Mouse (Mus musculus) heart, embryonic 11.5 days (tissue): ENCODE results near the gene Cnnm4. TPM values are rescaled to one million over a fixed set of nuclear protein-coding genes. Genes with fewer than 3 reads are reported as not detected.
A peak's percentile ranks its signal among the peaks of the same experiment; 100 is the strongest.

ENCODE experiments used
- ATAC-seq: fragments of 200-750 bp; cut with Nextera tagmentation; replicated peaks from 2 replicates; pipeline ENCODE4 v1.8.0; 2017; ENCODE audit warnings: moderate library complexity; ENCODE audit not compliant: insufficient number of reproducible peaks, low FRiP score, low TSS enrichment
- H3K27ac ChIP-seq: fragments of 300-500 bp; sonication (generic); 2 replicates; pipeline ENCODE4 v1.5.1; 2014; ENCODE audit warnings: mild to moderate bottlenecking, low read depth, low read length
- H3K27me3 ChIP-seq: fragments of 300-500 bp; sonication (generic); 2 replicates; pipeline ENCODE4 v1.6.1; 2014; ENCODE audit warnings: mild to moderate bottlenecking, low read length, mixed read lengths; ENCODE audit not compliant: control insufficient read depth, insufficient read depth
- H3K36me3 ChIP-seq: fragments of 300-500 bp; sonication (generic); 2 replicates; pipeline ENCODE4 v1.6.1; 2014; ENCODE audit warnings: mild to moderate bottlenecking, low read length, moderate library complexity, mixed read lengths; ENCODE audit not compliant: control insufficient read depth, insufficient read depth
- H3K4me1 ChIP-seq: fragments of 300-500 bp; sonication (generic); 2 replicates; pipeline ENCODE4 v1.6.1; 2014; ENCODE audit warnings: low read length; ENCODE audit not compliant: control insufficient read depth, insufficient read depth
- H3K4me2 ChIP-seq: fragments of 300-500 bp; sonication (generic); 2 replicates; pipeline ENCODE4 v1.6.1; 2014; ENCODE audit warnings: mild to moderate bottlenecking, moderate library complexity
- H3K4me3 ChIP-seq: fragments of 300-500 bp; sonication (generic); 2 replicates; pipeline ENCODE4 v1.5.1; 2014; ENCODE audit warnings: low read depth, low read length
- H3K9ac ChIP-seq: fragments of 300-500 bp; sonication (generic); 2 replicates; pipeline ENCODE4 v1.6.1; 2014; ENCODE audit warnings: mild to moderate bottlenecking, low read depth, low read length, moderate library complexity
- H3K9me3 ChIP-seq: fragments of 300-500 bp; sonication (generic); replicated peaks from 2 replicates; pipeline ENCODE4 v1.6.1; 2016; ENCODE audit warnings: low read length; ENCODE audit not compliant: control insufficient read depth
- WGBS: fragments of 180-500 bp; shearing (Covaris S2); extraction: QIAGEN DNeasy Blood & Tissue Kit; methylation state at CpG from one replicate; pipeline ENCODE4 v1.1.7; 2014; ENCODE audit not compliant: insufficient replicate concordance; 5-methylcytosine and 5-hydroxymethylcytosine counted together
- polyA plus RNA-seq: library from polyadenylated mRNA; unstranded; fragments of >200 nt; fragmentation: Nextera tagmentation; extraction: Ambion mirVana; gene quantifications from 2 replicates; pipeline ENCODE4 v1.2.1, GENCODE M21; 2014

Cnnm4 gene
- polyA plus RNA-seq, 1 experiment from 2014 or later, result 6.9 TPM

GRCm38 (mm10) chr1:36444471-36445464 is 26.7 kb upstream of the Cnnm4 start, which contains the start of gene Lman2l:
Lman2l (minus strand) TSS chr1:36445271.
- peak; percentile 99 for ATAC-seq
- Histone ChIP-seq H3K4me1 (0 out of 2 replicates have a peak, but pooled peaks cover 4% of the 10 kb centered on the region), H3K4me3 (peak within 1 kb of the TSS; percentile 73), H3K27me3 (no peaks in the 10 kb centered on the region), H3K36me3 (peaks cover 6% of the 10 kb centered on the region; the same call in 1 of the 2 replicates), H3K27ac (peak within 1 kb of the TSS; percentile 62), H3K4me2 (peak within 1 kb of the TSS; percentile 82), H3K9ac (peak within 1 kb of the TSS; percentile 77), H3K9me3 (no peaks in the 10 kb centered on the region)
- under 1% methylated on average over 56 of the region's 57 CpGs for WGBS

DNA sequence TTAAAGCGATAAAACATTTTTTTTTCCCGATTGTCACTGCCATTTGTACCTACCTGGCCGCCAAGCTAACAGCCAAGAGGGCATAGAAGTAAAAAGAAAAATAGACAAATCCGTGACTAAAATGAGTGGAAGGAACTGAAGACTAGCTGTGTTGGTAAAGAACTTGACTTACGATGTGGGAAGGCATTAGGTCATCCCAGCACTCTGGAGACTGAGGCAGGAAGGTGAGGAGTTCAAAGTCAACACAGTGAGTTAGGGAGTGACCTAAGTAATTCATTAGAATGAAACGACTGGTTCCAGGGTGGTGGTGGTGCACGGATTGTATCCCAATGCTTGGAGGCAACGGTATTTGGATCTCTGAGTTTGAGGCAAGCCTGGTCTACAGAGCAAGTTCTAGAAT is 25.9 kb upstream of the Cnnm4 start:
- H3K4me2 ChIP-seq, result no peak overlapping the region

GRCm38 (mm10) chr1:36446106-36446824 is 25.2 kb upstream of the Cnnm4 start:
- Histone ChIP-seq H3K36me3 (peaks cover 6% of the 10 kb centered on the region; the same call in 1 of the 2 replicates), H3K27me3 (no peaks in the 10 kb centered on the region), H3K4me2 (no peak overlapping the region), H3K4me1 (0 out of 2 replicates have a peak, but pooled peaks cover 4% of the 10 kb centered on the region), H3K27ac (no peak overlapping the region), H3K9ac (no peak overlapping the region), H3K9me3 (no peaks in the 10 kb centered on the region), H3K4me3 (no peak overlapping the region)
- 61% methylated on average over 5 of the region's 5 CpGs for WGBS
- ATAC-seq, result no peak

More for the DNA sequence above, 25.9 kb upstream of the Cnnm4 start:
- Histone ChIP-seq H3K9ac (no peak overlapping the region), H3K9me3 (no peaks in the 10 kb centered on the region), H3K27me3 (no peaks in the 10 kb centered on the region), H3K27ac (0 out of 2 replicates have a peak overlapping the region, but pooled peaks have one; percentile 23), H3K4me1 (0 out of 2 replicates have a peak, but pooled peaks cover 4% of the 10 kb centered on the region), H3K4me3 (no peak overlapping the region), H3K36me3 (peaks cover 6% of the 10 kb centered on the region; the same call in 1 of the 2 replicates)
- 43% methylated on average over 8 of the region's 8 CpGs for WGBS
- no peak for ATAC-seq

GRCm38 (mm10) chr1:36446841-36447240 is 24.6 kb upstream of the Cnnm4 start:
- Histone ChIP-seq H3K27ac (no peak overlapping the region), H3K9me3 (no peaks in the 10 kb centered on the region), H3K4me2 (no peak overlapping the region), H3K27me3 (no peaks in the 10 kb centered on the region), H3K36me3 (peaks cover 1% of the 10 kb centered on the region; the same call in 1 of the 2 replicates), H3K4me1 (0 out of 2 replicates have a peak, but pooled peaks cover 4% of the 10 kb centered on the region), H3K9ac (no peak overlapping the region), H3K4me3 (no peak overlapping the region)
- no peak for ATAC-seq
- 83% methylated on average over 5 of the region's 5 CpGs for whole genome bisulfite sequencing

DNA sequence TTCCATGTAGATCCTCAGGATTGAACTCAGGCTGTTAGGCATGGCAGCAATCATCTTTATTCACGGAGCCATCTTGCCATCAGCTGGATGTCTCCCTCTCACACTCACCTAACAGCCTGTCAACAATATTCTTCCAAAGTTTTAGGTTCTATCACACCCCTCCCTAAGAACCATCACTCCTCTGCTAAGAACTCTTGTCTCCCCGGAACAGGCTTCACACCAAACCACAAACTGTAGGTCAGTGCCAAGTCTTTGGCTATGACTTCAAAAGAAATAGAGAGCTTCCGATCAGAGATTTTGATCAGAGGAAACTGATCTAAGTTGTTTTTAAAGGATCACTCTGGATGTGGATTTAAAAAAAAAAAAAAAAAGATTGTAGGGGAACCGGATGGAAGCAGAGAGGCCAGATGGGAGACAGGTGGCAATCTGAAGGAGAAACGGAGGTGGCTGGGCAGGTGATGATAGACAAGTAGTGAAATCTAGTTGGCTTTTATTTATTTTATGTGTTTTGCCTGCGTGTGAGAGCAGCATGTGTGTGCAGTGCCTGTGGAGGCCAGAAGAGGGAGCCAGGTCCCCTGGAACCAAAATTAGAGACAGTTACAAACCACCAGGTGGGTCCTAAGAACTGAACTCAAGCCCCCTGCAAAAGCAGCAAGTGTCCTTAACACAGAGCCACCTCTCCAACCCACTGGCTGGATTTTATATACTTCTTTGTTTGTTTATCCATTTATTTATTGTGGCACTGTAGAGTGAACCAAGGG is 17.2 kb upstream of the Cnnm4 start:
- no peak for ATAC-seq

GRCm38 (mm10) chr1:36457388-36458014 is 13.9 kb upstream of the Cnnm4 start:
- ATAC-seq, result no peak

More for the DNA sequence above, 17.2 kb upstream of the Cnnm4 start:
- H3K27ac ChIP-seq, result no peak overlapping the region
- H3K4me3 ChIP-seq, result no peak overlapping the region
- H3K4me2 ChIP-seq, result no peak overlapping the region
- H3K36me3 ChIP-seq, result no peaks in the 10 kb centered on the region
- H3K4me1 ChIP-seq, result no peaks in the 10 kb centered on the region
- no peaks in the 10 kb centered on the region for H3K27me3 ChIP-seq
- H3K9me3 ChIP-seq, result no peaks in the 10 kb centered on the region
- WGBS, result 77% methylated on average over 6 of the region's 6 CpGs
- no peak overlapping the region for H3K9ac ChIP-seq

DNA sequence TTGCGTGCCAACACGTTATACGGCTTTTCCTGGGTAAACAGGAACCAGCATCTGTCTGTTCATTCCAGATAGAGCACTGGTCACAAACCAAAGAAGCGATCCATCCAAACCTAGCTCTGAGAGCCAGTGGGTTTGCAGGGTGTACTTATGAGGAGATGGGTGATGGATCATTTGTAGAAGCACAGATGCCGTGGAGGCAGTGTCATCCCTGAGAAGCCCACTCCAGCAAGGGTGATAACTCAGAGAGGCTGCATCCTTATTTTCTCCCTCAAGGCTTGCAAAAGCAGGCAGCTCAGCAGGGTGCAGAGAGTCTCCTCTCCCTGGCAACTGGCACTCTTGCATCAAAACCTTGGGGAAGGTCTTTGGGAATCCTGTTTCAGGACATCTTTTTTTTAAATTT is 13.3 kb upstream of the Cnnm4 start:
- Histone ChIP-seq H3K27ac (no peak overlapping the region), H3K4me1 (no peaks in the 10 kb centered on the region), H3K4me2 (no peak overlapping the region), H3K27me3 (no peaks in the 10 kb centered on the region), H3K36me3 (no peaks in the 10 kb centered on the region), H3K4me3 (no peak overlapping the region), H3K9ac (no peak overlapping the region), H3K9me3 (no peaks in the 10 kb centered on the region)
- WGBS, result 71% methylated on average over 5 of the region's 5 CpGs
- no peak for ATAC-seq

More at GRCm38 (mm10) chr1:36457388-36458014, 13.9 kb upstream of the Cnnm4 start:
- no peak overlapping the region for H3K9ac ChIP-seq
- H3K9me3 ChIP-seq, result no peaks in the 10 kb centered on the region
- H3K4me2 ChIP-seq, result no peak overlapping the region
- 21% methylated on average over 7 of the region's 7 CpGs for WGBS
- no peaks in the 10 kb centered on the region for H3K36me3 ChIP-seq
- no peak overlapping the region; the same call in 1 of the 2 replicates for H3K27ac ChIP-seq
- no peaks in the 10 kb centered on the region for H3K27me3 ChIP-seq
- H3K4me1 ChIP-seq, result no peaks in the 10 kb centered on the region
- no peak overlapping the region for H3K4me3 ChIP-seq
